Mouse (Mus musculus) embryonic facial prominence, embryonic 14.5 days (tissue): ENCODE data around the gene Slc25a17. TPM values are rescaled to one million over a fixed set of nuclear protein-coding genes. Genes with fewer than 3 reads are reported as not detected.

Experiments
- ATAC-seq: fragments of 200-750 bp; cut with Nextera tagmentation; 2 replicates; pipeline ENCODE4 v1.8.0; 2017; ENCODE audit warnings: low read depth, moderate number of reproducible peaks, moderate TSS enrichment
- DNase-seq: peaks from one replicate; pipeline ENCODE4 v3.0.0-alpha.2; 2015; ENCODE audit warnings: low spot score
- H3K27ac ChIP-seq: fragments of 300-500 bp; sonication (generic); replicated peaks from 2 replicates; pipeline ENCODE4 v1.5.1; 2014; ENCODE audit warnings: low read depth, mild to moderate bottlenecking, low read length, moderate library complexity
- H3K27me3 ChIP-seq: fragments of 300-500 bp; sonication (generic); replicated peaks from 2 replicates; pipeline ENCODE4 v1.6.1; 2014; ENCODE audit warnings: low read length; ENCODE audit not compliant: control insufficient read depth, insufficient read depth
- H3K36me3 ChIP-seq: fragments of 300-500 bp; sonication (generic); 2 replicates; pipeline ENCODE4 v1.6.1; 2014; ENCODE audit warnings: low read length, mixed read lengths; ENCODE audit not compliant: control insufficient read depth, insufficient read depth
- H3K4me1 ChIP-seq: fragments of 300-500 bp; sonication (generic); 2 replicates; pipeline ENCODE4 v1.6.1; 2014; ENCODE audit warnings: antibody characterized with exemption, low read length; ENCODE audit not compliant: control insufficient read depth, insufficient read depth
- H3K4me2 ChIP-seq: fragments of 300-500 bp; sonication (generic); 2 replicates; pipeline ENCODE4 v1.6.1; 2014; ENCODE audit warnings: low read depth, mild to moderate bottlenecking, low read length, moderate library complexity, mixed read lengths
- H3K4me3 ChIP-seq: fragments of 300-500 bp; sonication (generic); 2 replicates; pipeline ENCODE4 v1.5.1; 2014; ENCODE audit warnings: low read depth, mild to moderate bottlenecking, low read length
- H3K9ac ChIP-seq: fragments of 300-500 bp; sonication (generic); 2 replicates; pipeline ENCODE4 v1.6.1; 2014; ENCODE audit warnings: low read depth, mild to moderate bottlenecking, low read length, moderate library complexity, mixed read lengths
- H3K9me3 ChIP-seq: fragments of 300-500 bp; sonication (generic); 2 replicates; pipeline ENCODE4 v1.6.1; 2016; ENCODE audit warnings: low read length; ENCODE audit not compliant: control insufficient read depth
- WGBS: fragments of 180-500 bp; shearing (Covaris S2); extraction: QIAGEN DNeasy Blood & Tissue Kit; methylation state at CpG from one replicate; pipeline ENCODE4 v1.1.7; 2014; 5-methylcytosine and 5-hydroxymethylcytosine counted together
- polyA plus RNA-seq: library from polyadenylated mRNA; unstranded; fragments of >200 nt; fragmentation: Nextera tagmentation; extraction: Ambion mirVana; gene quantifications from 2 replicates; pipeline ENCODE4 v1.2.1, GENCODE M21; 2014

Gene Slc25a17
- polyA plus RNA-seq, 1 experiment from 2014 or later = 102 TPM

DNA sequence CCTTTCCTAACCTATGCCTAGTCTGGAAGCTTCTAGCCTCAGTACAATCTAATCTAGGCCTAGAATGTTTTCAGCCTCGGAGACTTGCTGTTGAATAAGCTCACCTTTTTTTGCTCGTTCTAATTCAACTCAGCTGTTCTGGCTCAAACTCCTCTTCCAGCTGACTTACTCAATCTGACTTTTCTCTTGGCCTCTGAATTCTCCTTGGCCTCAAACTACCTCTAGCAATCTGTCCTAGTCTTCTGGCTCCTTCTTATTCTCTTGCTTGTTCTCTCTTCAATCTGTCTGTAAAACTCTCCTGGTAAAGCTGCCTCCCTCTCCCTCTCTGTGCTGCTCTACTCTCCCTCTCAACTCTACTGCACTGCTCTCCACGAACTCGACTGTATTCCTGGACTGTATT, 35.6 kb downstream of the Slc25a17 start:
- Histone ChIP-seq H3K27me3 (no peaks in the 10 kb centered on the region), H3K4me3 (no peak overlapping the region), H3K4me1 (no peaks in the 10 kb centered on the region), H3K27ac (no peak overlapping the region), H3K36me3 (peaks cover 86% of the 10 kb centered on the region), H3K9me3 (no peaks in the 10 kb centered on the region), H3K4me2 (no peak overlapping the region), H3K9ac (no peak overlapping the region)
- no peak for ATAC-seq
- DNase-seq = peak; percentile 41
- WGBS = 46% methylated on average over 4 of the region's 4 CpGs

DNA sequence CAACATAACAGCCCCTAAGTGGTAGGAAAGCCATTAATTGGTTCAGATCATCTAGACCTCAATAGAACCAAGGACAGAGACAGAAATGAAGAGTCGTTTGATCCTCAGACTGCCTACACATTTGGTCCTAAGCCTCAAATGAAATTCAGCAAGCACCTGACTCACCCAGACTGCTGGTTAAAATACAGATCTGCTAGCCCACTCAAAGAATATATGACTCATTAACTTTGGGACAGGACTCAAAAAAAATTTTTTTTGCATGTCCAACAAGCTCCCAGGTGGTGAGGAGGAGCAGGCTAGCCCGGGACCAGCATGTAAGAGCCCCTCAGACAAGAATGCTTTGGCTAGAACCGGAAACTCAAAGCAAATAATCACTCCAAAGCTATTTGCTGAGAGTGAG, 40.5 kb downstream of the Slc25a17 start:
- Histone ChIP-seq H3K27me3 (no peaks in the 10 kb centered on the region), H3K4me1 (no peaks in the 10 kb centered on the region), H3K9ac (no peak overlapping the region), H3K9me3 (no peaks in the 10 kb centered on the region), H3K27ac (no peak overlapping the region), H3K36me3 (peaks cover 79% of the 10 kb centered on the region), H3K4me2 (no peak overlapping the region), H3K4me3 (no peak overlapping the region)
- ATAC-seq = no peak
- 88% methylated on average over 3 of the region's 3 CpGs for WGBS
- DNase-seq = no peak

DNA sequence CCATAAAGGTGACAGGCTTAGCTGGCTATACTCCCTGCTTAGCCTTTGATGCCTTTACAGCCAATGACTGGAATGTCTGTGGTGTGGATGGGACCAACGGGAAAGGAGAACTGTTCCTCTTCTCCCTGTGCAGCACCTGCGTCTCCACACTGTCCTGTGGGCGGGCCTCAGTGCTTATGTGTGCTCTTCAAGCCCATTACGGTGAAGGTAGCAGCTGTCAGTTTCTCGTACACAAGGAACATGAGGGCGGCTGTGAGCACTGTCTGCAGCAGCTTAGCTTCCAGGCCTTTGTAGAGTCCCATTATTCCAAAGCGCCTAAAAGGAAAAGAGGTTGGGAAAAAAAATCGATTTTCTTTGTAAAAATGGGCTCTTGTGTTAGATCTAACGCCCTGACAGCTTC, 41.1 kb downstream of the Slc25a17 start:
- Histone ChIP-seq H3K36me3 (peaks cover 77% of the 10 kb centered on the region), H3K27ac (no peak overlapping the region), H3K4me2 (no peak overlapping the region), H3K4me1 (no peaks in the 10 kb centered on the region), H3K4me3 (no peak overlapping the region), H3K9ac (no peak overlapping the region), H3K9me3 (no peaks in the 10 kb centered on the region), H3K27me3 (no peaks in the 10 kb centered on the region)
- 90% methylated on average over 9 of the region's 9 CpGs for WGBS
- ATAC-seq = no peak
- DNase-seq = no peak

DNA sequence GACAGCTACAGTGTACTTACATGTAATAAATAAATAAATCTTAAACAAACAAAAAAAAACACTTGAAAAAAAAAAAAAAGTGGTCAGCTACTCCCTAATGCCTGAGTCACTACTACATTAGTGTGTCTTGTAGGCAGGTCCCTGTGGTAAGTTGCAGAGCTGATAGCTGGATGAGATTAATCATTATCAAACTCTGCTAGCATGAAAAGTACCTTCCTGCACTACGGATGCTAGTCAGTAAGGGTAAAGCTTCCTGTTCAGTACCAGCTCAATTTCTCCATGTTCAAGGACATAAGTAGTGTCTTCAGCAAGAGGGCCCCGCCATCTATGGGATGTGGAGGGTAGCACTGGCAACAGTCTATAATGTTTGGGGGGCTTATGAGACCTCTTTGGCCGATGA, 46.7 kb downstream of the Slc25a17 start:
- Histone ChIP-seq H3K36me3 (peaks cover 25% of the 10 kb centered on the region), H3K4me3 (no peak overlapping the region), H3K4me2 (no peak overlapping the region), H3K9ac (no peak overlapping the region), H3K4me1 (no peaks in the 10 kb centered on the region), H3K27me3 (no peaks in the 10 kb centered on the region), H3K9me3 (no peaks in the 10 kb centered on the region), H3K27ac (no peak overlapping the region)
- 98% methylated on average over 3 of the region's 3 CpGs for WGBS
- ATAC-seq = no peak
- no peak for DNase-seq

GRCm38 (mm10) chr15:81311026-81311425, 49.6 kb downstream of the Slc25a17 start:
- DNase-seq (no peak), ATAC-seq (no peak)
- H3K4me3 ChIP-seq = no peak overlapping the region
- no peaks in the 10 kb centered on the region for H3K9me3 ChIP-seq
- WGBS = 59% methylated on average over 6 of the region's 6 CpGs
- H3K4me2 ChIP-seq = no peak overlapping the region
- no peak overlapping the region for H3K9ac ChIP-seq
- no peaks in the 10 kb centered on the region for H3K27me3 ChIP-seq
- H3K36me3 ChIP-seq = peaks cover 2% of the 10 kb centered on the region
- no peaks in the 10 kb centered on the region for H3K4me1 ChIP-seq
- H3K27ac ChIP-seq = no peak overlapping the region

DNA sequence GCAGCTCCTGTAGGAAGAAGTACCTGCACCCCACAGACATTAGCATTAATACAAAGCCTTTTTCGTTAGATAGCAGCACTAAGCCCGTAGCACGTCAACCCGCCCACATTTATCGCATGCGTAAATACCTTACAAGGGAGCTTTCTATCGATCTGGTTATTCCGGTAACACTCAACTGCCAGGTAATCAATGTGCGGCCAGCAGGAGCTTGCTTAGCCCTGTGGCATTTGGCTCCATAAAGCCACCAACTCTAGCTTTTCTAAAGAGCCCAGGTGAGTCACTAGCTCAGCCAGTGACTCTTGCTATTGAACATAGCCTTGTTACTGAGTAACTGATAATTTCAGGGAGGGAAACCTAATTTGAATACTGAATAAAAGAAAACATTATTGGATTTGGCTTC, 50.3 kb downstream of the Slc25a17 start:
- WGBS = 94% methylated on average over 9 of the region's 9 CpGs
- ATAC-seq (no peak), DNase-seq (no peak)
- Histone ChIP-seq H3K27ac (no peak overlapping the region), H3K36me3 (no peaks in the 10 kb centered on the region), H3K4me1 (no peaks in the 10 kb centered on the region), H3K9ac (no peak overlapping the region), H3K27me3 (no peaks in the 10 kb centered on the region), H3K4me3 (no peak overlapping the region), H3K9me3 (no peaks in the 10 kb centered on the region), H3K4me2 (no peak overlapping the region)

GRCm38 (mm10) chr15:81308038-81308437, 52.6 kb downstream of the Slc25a17 start:
- no peak for ATAC-seq
- H3K9ac ChIP-seq = no peak overlapping the region
- H3K36me3 ChIP-seq = no peaks in the 10 kb centered on the region
- H3K27me3 ChIP-seq = no peaks in the 10 kb centered on the region
- no peak overlapping the region for H3K27ac ChIP-seq
- H3K4me1 ChIP-seq = no peaks in the 10 kb centered on the region
- 90% methylated on average over 7 of the region's 7 CpGs for WGBS
- no peak overlapping the region for H3K4me2 ChIP-seq
- no peaks in the 10 kb centered on the region for H3K9me3 ChIP-seq
- no peak for DNase-seq
- no peak overlapping the region for H3K4me3 ChIP-seq

DNA sequence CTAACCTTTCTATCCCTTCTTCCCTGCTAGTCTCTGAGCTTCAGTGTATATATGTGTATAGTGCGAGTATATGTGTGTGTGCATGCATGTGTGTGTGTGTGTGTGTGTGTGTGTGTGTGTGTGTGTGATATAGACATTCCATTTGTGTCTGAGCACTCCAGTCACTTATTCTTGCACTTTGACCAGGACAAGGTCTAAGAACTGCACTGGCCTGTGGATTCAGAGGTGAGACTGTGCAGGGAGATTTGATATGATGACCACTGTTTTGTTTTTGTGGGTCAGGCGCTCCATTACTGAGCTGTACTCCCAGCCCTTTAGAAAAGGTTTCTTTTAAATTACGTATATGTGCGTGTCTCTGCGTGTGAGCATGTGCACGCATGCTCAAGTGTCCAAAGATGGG, 54.1 kb downstream of the Slc25a17 start:
- Histone ChIP-seq H3K27me3 (no peaks in the 10 kb centered on the region), H3K27ac (no peak overlapping the region), H3K4me2 (no peak overlapping the region), H3K9ac (no peak overlapping the region), H3K9me3 (peaks cover 4% of the 10 kb centered on the region; the same call in 1 of the 2 replicates), H3K4me3 (no peak overlapping the region), H3K36me3 (no peaks in the 10 kb centered on the region), H3K4me1 (no peaks in the 10 kb centered on the region)
- WGBS = 94% methylated on average over 6 of the region's 6 CpGs
- ATAC-seq (no peak), DNase-seq (no peak)

DNA sequence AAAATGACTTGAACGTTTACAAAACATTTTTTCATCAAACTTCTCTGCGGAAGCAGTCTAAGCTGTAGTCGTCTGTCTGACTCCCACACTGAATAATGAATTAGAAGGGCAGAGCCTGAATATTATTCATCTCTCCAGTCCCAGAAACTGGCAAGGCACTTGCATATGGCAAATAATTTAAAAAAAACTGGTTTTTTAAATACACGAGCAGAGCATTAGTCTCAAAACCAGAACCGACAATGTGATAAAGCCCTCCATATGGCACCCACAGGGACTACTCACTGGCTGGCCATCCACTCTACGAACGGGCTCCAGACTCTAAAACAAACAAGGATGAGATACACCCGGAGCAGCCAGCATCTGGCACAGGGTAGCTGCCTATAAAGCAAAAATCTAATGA, 55.6 kb downstream of the Slc25a17 start:
- 49% methylated on average over 8 of the region's 8 CpGs for WGBS
- ATAC-seq (no peak), DNase-seq (no peak)
- H3K9me3 ChIP-seq = peaks cover 4% of the 10 kb centered on the region; the same call in 1 of the 2 replicates
- no peak overlapping the region for H3K4me2 ChIP-seq
- H3K27ac ChIP-seq = no peak overlapping the region
- H3K9ac ChIP-seq = no peak overlapping the region
- H3K27me3 ChIP-seq = no peaks in the 10 kb centered on the region
- H3K4me1 ChIP-seq = no peaks in the 10 kb centered on the region
- no peak overlapping the region for H3K4me3 ChIP-seq
- H3K36me3 ChIP-seq = no peaks in the 10 kb centered on the region
